Mouse (Mus musculus): ENCODE results near the gene Ssbp4.
A peak's percentile ranks its signal among the peaks of the same experiment; 100 is the strongest.

Ssbp4 gene

GRCm38 (mm10) chr8:70630532-70631381 lies 22.1 kb upstream of the Ssbp4 start:
- peak; percentile 44 for DNase-seq

GRCm38 (mm10) chr8:70629574-70630531 lies 21.2 kb upstream of the Ssbp4 start:
- DNase-seq, result peak; percentile 93

GRCm38 (mm10) chr8:70628986-70629490 lies 20.4 kb upstream of the Ssbp4 start:
- DNase-seq, result peak; percentile 50

GRCm38 (mm10) chr8:70627041-70627440 lies 18.4 kb upstream of the Ssbp4 start:
- DNase-seq, result no peak

GRCm38 (mm10) chr8:70625104-70625503 lies 16.4 kb upstream of the Ssbp4 start:
- peak; percentile 35 for DNase-seq

- DNase-seq, result no peak
Observed at GRCm38 (mm10) chr8:70622220-70622619, 13.5 kb upstream of the Ssbp4 start.

- peak; percentile 9 for DNase-seq
Observed at GRCm38 (mm10) chr8:70618888-70619334, 10.2 kb upstream of the Ssbp4 start.

- peak; percentile 7 for DNase-seq
Observed at GRCm38 (mm10) chr8:70617985-70618384, 9.3 kb upstream of the Ssbp4 start.

- DNase-seq, result no peak
Observed at GRCm38 (mm10) chr8:70616645-70617044, 8.0 kb upstream of the Ssbp4 start.

- peak; percentile 9 for DNase-seq
Observed at GRCm38 (mm10) chr8:70615894-70616293, 7.2 kb upstream of the Ssbp4 start, which contains the start of gene Lrrc25. Lrrc25 (plus strand) TSS chr8:70616155.

GRCm38 (mm10) chr8:70615281-70615680 lies 6.6 kb upstream of the Ssbp4 start:
- peak; percentile 5 for DNase-seq

GRCm38 (mm10) chr8:70614469-70614868 lies 5.8 kb upstream of the Ssbp4 start:
- DNase-seq, result peak; percentile 10

GRCm38 (mm10) chr8:70613763-70614162 lies 5.1 kb upstream of the Ssbp4 start:
- DNase-seq, result peak; percentile 18

- DNase-seq, result peak; percentile 81
Observed at GRCm38 (mm10) chr8:70611849-70612248, 3.2 kb upstream of the Ssbp4 start.

GRCm38 (mm10) chr8:70610796-70611771 lies 2.4 kb upstream of the Ssbp4 start:
- peak; percentile 62 for DNase-seq

GRCm38 (mm10) chr8:70609849-70610795 lies 1.4 kb upstream of the Ssbp4 start:
- peak; percentile 69 for DNase-seq

GRCm38 (mm10) chr8:70609368-70609848 lies 736 bp upstream of the Ssbp4 start:
- peak; percentile 67 for DNase-seq

- peak; percentile 65 for DNase-seq
Observed at GRCm38 (mm10) chr8:70607898-70608748, 549 bp downstream of the Ssbp4 start.

GRCm38 (mm10) chr8:70607603-70607897 lies 1.1 kb downstream of the Ssbp4 start:
- DNase-seq, result peak; percentile 59
